Mouse (Mus musculus) A20 (cell line): ENCODE measurements around the gene A330070K13Rik.

Experiments
- DNase-seq: peaks from one replicate; pipeline ENCODE4 v3.0.0-alpha.2; 2011; ENCODE audit warnings: low read depth, low spot score

A330070K13Rik gene

GRCm38 (mm10) chr5:130330801-130331200 is 53.6 kb downstream of the A330070K13Rik start:
- DNase-seq = no peak

- DNase-seq = no peak
Observed at GRCm38 (mm10) chr5:130329889-130330288, 54.5 kb downstream of the A330070K13Rik start.
